Mouse (Mus musculus) layer of hippocampus, postnatal 14 days (tissue): ENCODE measurements at regions not wholly inside any gene's neighbourhood (a gene's known extent, or its start where the extent isn't known, plus 50 kb on each side); places are given as distances from the start of the nearest gene placed in this dataset.

Experiments used
- DNase-seq, 2 experiments: peaks; one replicate each; pipeline ENCODE4 v3.0.0; 2021 to 2022; ENCODE audit warnings: low spot score in 2 of 2, mixed read lengths in 1 of 2

- DNase-seq, result no peak
Measured at GRCm38 (mm10) chr13:119263561-119263960, 164.8 kb upstream of the Paip1 start.

GRCm38 (mm10) chr13:119267608-119268300 is 160.6 kb upstream of the Paip1 start:
- no peak for DNase-seq

- DNase-seq, result no peak
Measured at GRCm38 (mm10) chr13:119268301-119268675, 160.1 kb upstream of the Paip1 start.

DNA sequence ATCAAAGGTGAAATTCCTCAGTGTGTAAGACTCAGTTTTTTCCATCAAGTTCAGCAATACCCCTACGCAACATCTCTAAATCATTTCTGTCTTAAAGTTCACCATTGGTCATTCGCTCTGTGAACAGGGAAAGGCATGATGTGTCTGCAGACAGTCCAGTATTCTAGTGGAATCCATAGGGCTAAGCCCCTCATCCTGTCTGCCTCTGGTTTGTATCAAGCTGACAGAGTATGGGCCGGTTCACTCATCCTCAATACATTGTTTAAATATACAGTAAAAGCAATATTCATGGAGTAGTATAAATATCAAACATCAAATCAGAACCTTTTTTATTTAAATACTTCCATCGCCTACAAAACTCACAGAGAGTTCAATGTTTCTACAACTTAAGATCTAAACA is 152.9 kb upstream of the Paip1 start:
- no peak for DNase-seq

DNA sequence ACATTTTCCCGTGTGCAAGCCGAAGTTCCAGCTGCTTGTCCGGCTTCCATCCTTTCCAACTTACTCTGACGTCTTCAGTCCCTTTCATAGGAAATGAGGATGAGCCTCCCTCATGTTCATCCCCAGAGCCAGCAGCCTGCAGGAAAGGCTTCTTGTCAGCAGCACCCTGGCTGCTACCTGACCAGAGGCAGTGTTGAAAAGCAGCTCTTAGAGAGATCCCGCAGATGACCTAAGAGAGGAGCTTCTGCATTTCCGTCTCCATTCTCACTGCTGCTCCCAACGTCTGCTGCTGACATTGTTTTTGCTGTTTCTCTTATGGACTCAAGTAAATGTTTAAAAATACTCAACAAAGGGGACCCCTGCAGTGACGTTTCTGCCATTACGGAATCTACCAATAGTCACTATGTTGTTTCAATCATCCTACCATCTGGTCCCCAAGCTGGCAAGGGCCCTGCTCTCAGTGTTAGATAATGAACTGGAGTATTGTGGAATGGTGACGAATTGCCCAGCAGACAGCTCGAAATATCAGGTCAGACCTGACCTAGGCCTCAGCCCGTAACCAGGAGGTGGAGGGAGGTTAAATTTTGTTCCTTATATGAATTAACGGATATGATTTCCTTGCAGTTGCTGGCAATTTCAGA is 151.0 kb upstream of the Paip1 start:
- DNase-seq, result peak; percentile 9 to 25

GRCm38 (mm10) chr13:119279449-119279848 is 149.0 kb upstream of the Paip1 start:
- DNase-seq, result no peak

GRCm38 (mm10) chr13:119280622-119281021 is 147.8 kb upstream of the Paip1 start:
- DNase-seq, result no peak

DNA sequence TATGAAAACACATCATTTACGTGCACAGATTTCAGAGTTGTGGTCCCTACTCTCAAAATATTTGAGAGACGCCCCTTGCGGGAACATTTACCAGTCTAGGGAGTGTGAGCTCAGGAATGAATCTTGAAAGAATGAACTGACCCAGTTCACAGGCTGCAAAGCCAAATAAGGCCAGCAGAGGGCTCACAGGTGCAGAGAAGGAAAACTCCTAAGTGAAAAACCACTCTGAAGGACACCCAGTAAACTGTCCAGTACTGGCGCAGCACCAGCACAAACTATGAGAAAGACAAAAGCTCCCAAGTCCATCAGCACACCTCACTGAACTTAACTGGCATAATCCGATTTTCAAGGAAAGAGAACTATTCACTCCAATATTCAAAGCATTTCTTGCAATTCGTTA is 145.0 kb upstream of the Paip1 start:
- DNase-seq, result peak; percentile 39 to 67

- no peak for DNase-seq
Measured at GRCm38 (mm10) chr13:119309238-119309637, 119.2 kb upstream of the Paip1 start.

- no peak for DNase-seq
Measured at GRCm38 (mm10) chr13:119310013-119310412, 118.4 kb upstream of the Paip1 start.

DNA sequence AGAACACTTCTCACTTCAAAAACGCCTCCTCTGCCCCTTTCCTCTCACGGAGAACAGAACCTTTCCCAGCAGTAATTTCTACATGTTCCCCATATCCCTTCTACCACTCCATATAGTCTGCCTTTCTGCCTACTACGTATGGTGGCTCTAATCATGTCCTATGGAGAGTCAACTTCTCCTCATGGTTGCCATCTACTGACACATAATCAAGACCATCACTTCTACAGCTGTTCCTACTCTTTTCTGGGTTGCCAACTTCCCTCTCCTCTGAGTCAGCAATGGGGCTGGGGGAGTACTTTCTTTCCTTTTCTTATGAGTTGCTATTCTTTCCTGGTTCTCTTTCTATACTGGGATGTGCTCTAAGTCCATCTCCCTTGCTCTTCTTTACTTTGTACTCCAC is 114.0 kb upstream of the Paip1 start:
- DNase-seq, result no peak

DNA sequence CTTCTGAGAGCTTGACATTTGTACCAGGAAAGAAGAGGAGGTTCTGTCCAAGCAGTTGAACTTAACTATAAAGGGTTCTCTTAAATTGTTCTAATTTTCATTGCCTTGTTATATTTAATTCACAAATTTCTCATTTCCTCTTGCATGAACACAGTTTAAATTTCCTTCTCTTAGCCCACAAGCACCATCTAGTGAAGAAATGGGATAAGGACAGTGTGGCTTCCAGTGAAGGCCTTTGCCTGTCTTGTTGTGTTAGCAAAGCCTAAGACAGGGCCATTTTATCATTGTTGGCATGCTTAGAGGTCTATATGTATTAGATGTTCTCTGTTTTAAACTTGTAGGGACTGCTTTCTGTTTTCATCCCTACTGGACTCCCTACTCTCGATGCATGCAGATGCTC is 110.0 kb upstream of the Paip1 start:
- peak in 1 of 2 experiments; percentile 34 for DNase-seq

DNA sequence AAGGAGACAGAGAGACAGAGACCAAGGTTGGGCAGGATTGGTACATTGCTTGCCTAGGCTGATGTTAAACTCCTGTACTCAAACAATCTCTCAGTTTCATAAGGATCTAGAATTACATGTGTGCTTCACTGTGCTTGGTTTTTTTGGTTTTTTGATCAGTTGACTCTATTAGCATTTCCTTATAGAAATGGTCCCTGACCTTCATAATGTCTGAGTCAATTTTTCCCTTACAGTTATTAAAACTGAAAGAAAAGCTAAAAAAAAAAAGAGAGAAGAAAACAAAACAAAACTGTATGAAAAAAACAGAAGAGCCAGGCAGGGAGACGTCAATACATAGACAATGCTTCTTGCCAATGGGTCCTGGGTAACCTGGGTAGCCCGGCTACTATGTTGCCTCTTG is 102.9 kb upstream of the Paip1 start:
- DNase-seq, result no peak

GRCm38 (mm10) chr13:119326877-119327625 is 101.3 kb upstream of the Paip1 start:
- DNase-seq, result no peak

- no peak for DNase-seq
Measured at GRCm38 (mm10) chr13:119328731-119329130, 99.7 kb upstream of the Paip1 start.

DNA sequence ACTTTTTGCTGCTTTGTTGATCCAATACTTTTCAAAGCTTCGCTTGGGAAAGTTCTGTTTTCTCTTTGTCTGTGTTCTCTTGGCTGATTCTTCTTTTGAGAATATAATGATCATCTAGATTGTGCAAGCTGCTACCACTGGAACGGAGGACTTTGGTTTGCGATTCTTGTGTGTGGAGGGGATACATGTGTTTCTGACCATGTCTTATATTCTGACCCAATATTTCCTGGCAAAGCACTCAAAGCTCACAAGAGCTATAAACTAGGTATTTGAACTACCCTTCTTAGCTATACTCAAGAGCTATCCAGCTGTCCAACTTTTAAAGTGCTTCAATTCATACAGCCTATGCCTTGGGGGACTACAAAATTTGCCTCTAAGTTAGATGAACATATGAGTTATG is 96.6 kb upstream of the Paip1 start:
- DNase-seq, result no peak

GRCm38 (mm10) chr13:119333915-119334314 is 94.5 kb upstream of the Paip1 start:
- no peak for DNase-seq

GRCm38 (mm10) chr13:119337861-119338260 is 90.5 kb upstream of the Paip1 start:
- DNase-seq, result no peak

DNA sequence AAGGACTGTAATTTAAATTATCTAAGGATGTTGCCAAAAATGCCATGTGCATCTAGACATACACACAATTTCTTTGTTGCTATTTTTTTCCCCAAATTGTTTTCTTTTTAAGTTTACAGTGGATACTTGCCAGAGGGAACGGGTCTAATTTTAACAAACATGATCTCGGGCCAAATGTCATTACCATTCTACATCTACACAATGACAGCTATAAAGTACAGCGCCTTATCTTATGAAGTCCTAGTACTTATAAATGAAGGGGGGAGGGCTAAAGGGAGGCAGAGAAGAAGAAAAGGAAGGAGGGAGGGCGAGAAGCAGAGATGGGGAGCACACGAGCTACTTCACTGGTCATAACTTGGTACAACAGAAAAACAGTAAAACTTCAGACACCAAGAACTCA is 89.4 kb upstream of the Paip1 start:
- no peak for DNase-seq

DNA sequence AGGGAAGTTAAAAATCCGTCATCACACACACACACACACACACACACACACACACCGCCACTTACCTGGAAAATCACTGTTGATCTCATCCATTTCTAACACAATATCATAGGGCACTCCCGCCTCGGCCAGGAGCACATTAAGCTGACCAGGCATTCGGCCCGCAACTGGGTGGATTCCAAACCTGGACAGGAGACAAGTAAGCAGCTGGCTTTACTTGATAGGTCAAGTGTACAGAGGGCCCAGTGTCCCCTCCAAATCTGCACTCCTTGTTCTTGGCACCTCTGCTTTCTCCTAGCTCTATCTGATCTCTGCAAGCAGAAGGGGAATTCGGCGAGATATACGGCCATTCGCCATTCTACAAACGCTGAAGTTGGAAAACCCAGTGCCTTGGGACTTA is 88.6 kb upstream of the Paip1 start:
- peak in 1 of 2 experiments; percentile 10 for DNase-seq

DNA sequence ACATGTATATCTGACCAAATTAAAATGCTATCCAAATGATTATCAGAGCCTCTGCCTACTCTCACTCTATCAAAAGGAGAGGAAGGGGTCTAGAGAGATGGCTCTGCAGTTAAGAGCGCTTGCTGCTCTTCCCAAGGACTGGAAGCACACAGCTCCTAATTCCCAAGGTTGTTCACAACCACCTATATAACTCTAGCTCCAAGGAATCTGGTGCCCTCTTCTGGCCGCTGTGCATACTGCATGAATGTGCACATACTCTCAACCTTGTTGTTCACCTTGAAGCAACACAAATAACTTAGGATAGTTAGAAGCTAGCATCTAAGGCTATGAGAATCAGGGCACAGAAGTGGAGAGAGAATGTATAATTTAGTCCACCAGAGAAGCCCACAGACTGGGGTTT is 86.6 kb upstream of the Paip1 start:
- DNase-seq, result no peak

GRCm38 (mm10) chr13:119342761-119343160 is 85.6 kb upstream of the Paip1 start:
- no peak for DNase-seq
